Mouse (Mus musculus): ENCODE results near the gene Nrde2.

GRCm38 (mm10) chr12:100093046-100093445 is 66.4 kb downstream of the Nrde2 start:
- no peak for TF ChIP-seq POLR2A (IDR thresholded peaks at IDR 0.05; ENCODE audit: control insufficient read depth, extremely low read depth, insufficient read depth, low read length, poor library complexity)
- no peak for TF ChIP-seq CTCF (IDR thresholded peaks at IDR 0.05; ENCODE audit: borderline replicate concordance, control insufficient read depth, extremely low read depth, insufficient read depth, low read length, poor library complexity)

Data from thymus, adult 2 months (tissue).